Mouse (Mus musculus): Measurements from ENCODE around the gene Prss57. TPM values are rescaled to one million over a fixed set of nuclear protein-coding genes. Genes with fewer than 3 reads are reported as not detected.

Gene Prss57
- not detected for polyA plus RNA-seq (2015; fragmentation: Illumina TruSeq; extraction: RNeasy Lipid Tissue Mini Kit (QIAGEN cat#74804); ENCODE audit: insufficient read depth, low read depth, low replicate concordance)

GRCm38 (mm10) chr10:79790861-79791260 lies at the start of gene Prss57:
Prss57 (minus strand) TSS chr10:79790961.

DNA sequence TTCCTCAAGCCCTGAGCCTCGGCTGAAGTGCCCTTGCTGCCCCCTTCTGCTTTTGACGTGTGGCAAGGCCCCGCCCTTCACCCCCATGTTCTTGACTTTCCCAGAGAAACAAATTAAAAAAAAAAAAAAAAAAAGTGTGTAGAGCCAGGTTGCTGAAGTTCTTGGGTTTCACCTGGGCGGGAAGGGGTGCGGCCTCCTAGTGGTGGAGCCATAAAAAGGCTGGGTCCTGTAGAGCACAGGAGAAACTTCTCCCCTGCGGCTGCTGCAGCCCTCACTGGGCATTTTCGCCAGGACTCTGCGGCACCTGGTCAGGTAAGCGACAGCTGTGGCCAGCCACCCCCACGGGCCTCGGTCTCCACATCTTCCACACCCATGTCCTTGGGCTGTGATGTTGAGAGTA lies 30.0 kb upstream of the Prss57 start, which contains the start of gene Misp:
Misp (plus strand) TSS at position 208 of the 400 bp plus-strand sequence.

GRCm38 (mm10) chr10:79793051-79793737 lies 2.4 kb upstream of the Prss57 start, which contains the start of gene Palm:
Palm (plus strand) TSS chr10:79793572.

DNA sequence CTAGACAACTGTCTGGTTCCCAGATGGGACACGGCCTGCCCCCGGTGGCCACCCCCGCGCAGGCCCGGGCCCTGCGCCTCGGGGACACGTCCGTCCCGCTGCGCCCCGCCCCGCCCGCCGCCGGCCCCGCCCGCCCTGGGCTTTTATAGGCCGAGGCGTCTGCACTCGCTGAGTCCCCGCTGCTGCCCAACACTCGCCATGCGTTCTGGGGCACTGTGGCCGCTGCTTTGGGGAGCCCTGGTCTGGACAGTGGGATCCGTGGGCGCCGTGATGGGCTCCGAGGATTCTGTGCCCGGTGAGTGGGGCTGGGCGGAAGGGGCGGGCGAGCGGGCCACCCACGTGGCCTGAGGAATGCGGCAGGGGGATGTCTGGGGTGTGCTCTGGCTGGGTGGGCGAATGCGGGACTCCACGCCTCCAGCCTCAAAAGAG lies 13.6 kb downstream of the Prss57 start, which contains the start of gene Fstl3:
Fstl3 (plus strand) TSS at position 170 of the 429 bp plus-strand sequence.

DNA sequence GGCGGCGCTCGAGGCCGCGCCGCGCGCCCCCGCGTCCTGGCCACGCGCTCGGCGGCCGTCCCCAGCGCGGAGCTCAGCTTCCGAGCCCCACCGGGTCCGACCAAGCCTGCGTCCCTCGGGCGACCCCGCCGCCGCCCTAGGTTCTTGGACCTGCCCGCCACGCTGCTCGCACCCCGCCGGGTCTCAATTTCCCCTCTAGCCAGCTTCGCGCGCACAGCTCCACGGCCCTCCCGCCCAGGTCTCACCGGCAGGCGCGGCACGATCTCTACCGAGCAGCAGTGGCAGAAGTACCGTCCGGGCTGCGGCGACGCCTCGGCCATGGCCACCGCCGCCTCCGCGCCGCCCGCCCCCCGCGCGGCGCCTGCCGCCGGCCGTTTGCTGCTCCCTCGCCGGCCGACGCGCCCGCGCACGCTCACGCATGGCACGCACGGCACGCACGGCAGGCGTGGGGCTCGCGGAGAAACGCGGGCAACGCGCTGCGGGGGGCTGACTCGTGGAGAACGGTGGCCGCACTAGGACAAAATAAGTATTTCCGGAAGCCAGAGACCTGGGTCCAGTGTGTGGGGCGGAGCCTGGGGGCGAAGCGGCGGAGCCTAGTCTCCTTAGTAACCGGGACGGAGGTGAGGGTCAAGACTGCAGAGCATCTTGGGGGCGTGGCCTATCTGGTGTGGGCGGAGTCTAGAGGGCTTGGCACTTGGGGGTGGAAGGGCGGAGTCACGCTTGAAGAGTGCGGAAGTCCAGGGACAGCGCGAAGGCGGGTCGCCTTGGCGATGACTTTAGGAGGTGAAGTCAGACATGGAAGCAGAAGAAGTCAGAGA lies 24.0 kb downstream of the Prss57 start, which contains the start of gene Rnf126:
Rnf126 (minus strand) TSS at position 445 of the 818 bp plus-strand sequence.

DNA sequence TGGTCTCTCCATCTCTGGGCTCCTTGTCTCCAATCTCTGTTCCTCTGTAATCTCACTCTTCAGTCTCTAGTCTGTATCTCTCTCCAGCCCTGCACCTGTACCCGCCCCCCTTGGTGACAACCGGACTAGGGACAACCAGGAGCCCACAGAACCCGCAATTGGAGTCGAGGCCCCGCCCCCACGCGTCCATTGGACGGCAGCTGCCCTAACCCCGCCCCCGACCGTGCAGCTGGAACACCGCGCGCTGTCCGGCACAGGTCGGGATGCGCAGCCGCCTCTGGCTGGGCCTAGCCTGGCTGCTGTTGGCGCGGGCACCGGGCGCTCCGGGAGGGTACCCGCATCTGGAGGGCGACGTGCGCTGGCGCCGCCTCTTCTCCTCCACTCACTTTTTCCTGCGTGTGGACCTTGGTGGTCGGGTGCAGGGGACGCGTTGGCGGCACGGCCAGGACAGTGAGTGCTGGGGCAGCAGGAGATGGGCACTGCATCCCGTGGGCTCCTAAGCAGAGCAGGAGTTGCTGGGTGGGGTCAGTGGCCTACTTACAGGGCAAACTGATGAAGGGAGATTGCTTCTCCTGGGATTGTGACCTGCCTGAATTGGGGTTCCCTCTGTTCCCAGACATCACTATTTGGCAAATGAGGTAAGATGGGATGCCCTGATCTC lies 35.8 kb downstream of the Prss57 start, which contains the start of gene Fgf22:
Fgf22 (plus strand) TSS at position 221 of the 661 bp plus-strand sequence.

DNA sequence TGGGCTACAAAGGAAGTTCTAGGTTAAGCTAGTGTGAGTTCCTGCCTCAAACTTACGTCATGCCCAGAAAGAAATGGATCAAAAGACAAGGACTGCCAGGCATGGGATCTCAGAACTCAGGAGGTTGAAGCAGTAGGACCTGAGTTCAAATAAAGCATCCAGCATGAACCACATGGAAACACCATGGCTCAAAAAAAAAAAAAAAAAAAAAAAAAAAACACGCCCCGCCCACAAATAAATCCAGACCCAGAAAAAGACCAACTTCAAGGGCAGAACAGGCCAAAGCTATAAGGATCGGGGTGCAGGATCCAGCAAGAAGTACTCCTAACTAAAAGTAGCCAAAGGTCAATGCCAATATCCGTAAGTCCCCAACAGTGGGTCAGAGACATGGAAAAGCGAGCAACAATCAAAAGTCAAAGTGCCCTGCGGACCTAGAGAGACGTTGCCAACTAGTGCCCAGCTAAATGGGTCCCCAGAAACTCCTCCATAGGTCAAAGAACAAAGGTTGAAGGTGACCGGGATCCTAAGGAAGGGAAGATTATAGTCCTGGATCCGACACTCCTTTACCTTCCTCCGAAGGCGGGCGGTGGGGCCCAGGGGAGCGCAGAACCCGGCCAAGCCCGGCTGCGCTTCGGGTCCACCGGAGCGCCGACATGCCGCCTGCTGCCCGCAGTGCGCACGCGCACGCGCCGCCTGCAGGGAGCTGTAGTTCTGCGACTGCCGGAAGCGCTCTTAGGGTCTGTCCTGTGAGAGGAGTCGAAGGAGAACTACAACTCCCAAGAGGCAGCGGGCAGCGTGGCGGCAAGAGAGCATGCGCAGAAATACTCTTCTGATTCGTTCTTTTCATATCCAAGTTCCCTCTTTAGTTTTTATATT lies 44.6 kb downstream of the Prss57 start, which contains the start of gene Polrmt:
Polrmt (minus strand) TSS at position 684 of the 876 bp plus-strand sequence.

Other genes with a start within 250 kb of the Prss57 start
- 10.7 TPM for gene Mier2, start 235.8 kb downstream of the Prss57 start, polyA plus RNA-seq (2015; fragmentation: Illumina TruSeq; extraction: RNeasy Lipid Tissue Mini Kit (QIAGEN cat#74804); ENCODE audit: insufficient read depth, low read depth, low replicate concordance)
- not detected for gene Theg, start 203.6 kb downstream of the Prss57 start, polyA plus RNA-seq (2015; fragmentation: Illumina TruSeq; extraction: RNeasy Lipid Tissue Mini Kit (QIAGEN cat#74804); ENCODE audit: insufficient read depth, low read depth, low replicate concordance)
- 0.61 TPM for gene C2cd4c, start 176.9 kb downstream of the Prss57 start, polyA plus RNA-seq (2015; fragmentation: Illumina TruSeq; extraction: RNeasy Lipid Tissue Mini Kit (QIAGEN cat#74804); ENCODE audit: insufficient read depth, low read depth, low replicate concordance)
- gene Shc2, start 153.0 kb downstream of the Prss57 start, polyA plus RNA-seq (2015; fragmentation: Illumina TruSeq; extraction: RNeasy Lipid Tissue Mini Kit (QIAGEN cat#74804); ENCODE audit: insufficient read depth, low read depth, low replicate concordance), result 3.3 TPM
- gene Odf3l2, start 145.2 kb downstream of the Prss57 start, polyA plus RNA-seq (2015; fragmentation: Illumina TruSeq; extraction: RNeasy Lipid Tissue Mini Kit (QIAGEN cat#74804); ENCODE audit: insufficient read depth, low read depth, low replicate concordance), result not detected
- gene Madcam1, start 126.4 kb downstream of the Prss57 start, polyA plus RNA-seq (2015; fragmentation: Illumina TruSeq; extraction: RNeasy Lipid Tissue Mini Kit (QIAGEN cat#74804); ENCODE audit: insufficient read depth, low read depth, low replicate concordance), result not detected
- gene Tpgs1, start 121.6 kb downstream of the Prss57 start, polyA plus RNA-seq (2015; fragmentation: Illumina TruSeq; extraction: RNeasy Lipid Tissue Mini Kit (QIAGEN cat#74804); ENCODE audit: insufficient read depth, low read depth, low replicate concordance), result 4.6 TPM
- 47.7 TPM for gene Cdc34, start 108.8 kb downstream of the Prss57 start, polyA plus RNA-seq (2015; fragmentation: Illumina TruSeq; extraction: RNeasy Lipid Tissue Mini Kit (QIAGEN cat#74804); ENCODE audit: insufficient read depth, low read depth, low replicate concordance)
- 0.74 TPM for gene Gzmm, start 101.9 kb downstream of the Prss57 start, polyA plus RNA-seq (2015; fragmentation: Illumina TruSeq; extraction: RNeasy Lipid Tissue Mini Kit (QIAGEN cat#74804); ENCODE audit: insufficient read depth, low read depth, low replicate concordance)
- gene Bsg, start 86.5 kb downstream of the Prss57 start, polyA plus RNA-seq (2015; fragmentation: Illumina TruSeq; extraction: RNeasy Lipid Tissue Mini Kit (QIAGEN cat#74804); ENCODE audit: insufficient read depth, low read depth, low replicate concordance), result 168 TPM
- gene Hcn2, start 74.3 kb downstream of the Prss57 start, polyA plus RNA-seq (2015; fragmentation: Illumina TruSeq; extraction: RNeasy Lipid Tissue Mini Kit (QIAGEN cat#74804); ENCODE audit: insufficient read depth, low read depth, low replicate concordance), result 0.83 TPM
- 29.7 TPM for gene Polrmt, start 44.4 kb downstream of the Prss57 start, polyA plus RNA-seq (2015; fragmentation: Illumina TruSeq; extraction: RNeasy Lipid Tissue Mini Kit (QIAGEN cat#74804); ENCODE audit: insufficient read depth, low read depth, low replicate concordance)
- gene Fgf22, start 35.9 kb downstream of the Prss57 start, polyA plus RNA-seq (2015; fragmentation: Illumina TruSeq; extraction: RNeasy Lipid Tissue Mini Kit (QIAGEN cat#74804); ENCODE audit: insufficient read depth, low read depth, low replicate concordance), result not detected
- gene Rnf126, start 24.0 kb downstream of the Prss57 start, polyA plus RNA-seq (2015; fragmentation: Illumina TruSeq; extraction: RNeasy Lipid Tissue Mini Kit (QIAGEN cat#74804); ENCODE audit: insufficient read depth, low read depth, low replicate concordance), result 22.3 TPM
- 7.2 TPM for gene Fstl3, start 13.7 kb downstream of the Prss57 start, polyA plus RNA-seq (2015; fragmentation: Illumina TruSeq; extraction: RNeasy Lipid Tissue Mini Kit (QIAGEN cat#74804); ENCODE audit: insufficient read depth, low read depth, low replicate concordance)
- gene Palm, start 2.6 kb upstream of the Prss57 start, polyA plus RNA-seq (2015; fragmentation: Illumina TruSeq; extraction: RNeasy Lipid Tissue Mini Kit (QIAGEN cat#74804); ENCODE audit: insufficient read depth, low read depth, low replicate concordance), result 13.2 TPM
- gene Misp, start 30.0 kb upstream of the Prss57 start, polyA plus RNA-seq (2015; fragmentation: Illumina TruSeq; extraction: RNeasy Lipid Tissue Mini Kit (QIAGEN cat#74804); ENCODE audit: insufficient read depth, low read depth, low replicate concordance), result 1.3 TPM
- gene Ptbp1, start 63.5 kb upstream of the Prss57 start, polyA plus RNA-seq (2015; fragmentation: Illumina TruSeq; extraction: RNeasy Lipid Tissue Mini Kit (QIAGEN cat#74804); ENCODE audit: insufficient read depth, low read depth, low replicate concordance), result 39.5 TPM
- gene Prtn3, start 83.5 kb upstream of the Prss57 start, polyA plus RNA-seq (2015; fragmentation: Illumina TruSeq; extraction: RNeasy Lipid Tissue Mini Kit (QIAGEN cat#74804); ENCODE audit: insufficient read depth, low read depth, low replicate concordance), result 1.1 TPM
- gene Plppr3, start 83.7 kb upstream of the Prss57 start, polyA plus RNA-seq (2015; fragmentation: Illumina TruSeq; extraction: RNeasy Lipid Tissue Mini Kit (QIAGEN cat#74804); ENCODE audit: insufficient read depth, low read depth, low replicate concordance), result 2.6 TPM
- not detected for gene Elane, start 95.3 kb upstream of the Prss57 start, polyA plus RNA-seq (2015; fragmentation: Illumina TruSeq; extraction: RNeasy Lipid Tissue Mini Kit (QIAGEN cat#74804); ENCODE audit: insufficient read depth, low read depth, low replicate concordance)
- gene Cfd, start 99.9 kb upstream of the Prss57 start, polyA plus RNA-seq (2015; fragmentation: Illumina TruSeq; extraction: RNeasy Lipid Tissue Mini Kit (QIAGEN cat#74804); ENCODE audit: insufficient read depth, low read depth, low replicate concordance), result 168 TPM
- gene Med16, start 118.0 kb upstream of the Prss57 start, polyA plus RNA-seq (2015; fragmentation: Illumina TruSeq; extraction: RNeasy Lipid Tissue Mini Kit (QIAGEN cat#74804); ENCODE audit: insufficient read depth, low read depth, low replicate concordance), result 4.0 TPM
- not detected for gene Gm26602, start 119.9 kb upstream of the Prss57 start, polyA plus RNA-seq (2015; fragmentation: Illumina TruSeq; extraction: RNeasy Lipid Tissue Mini Kit (QIAGEN cat#74804); ENCODE audit: insufficient read depth, low read depth, low replicate concordance)
- not detected for gene Kiss1r, start 126.0 kb upstream of the Prss57 start, polyA plus RNA-seq (2015; fragmentation: Illumina TruSeq; extraction: RNeasy Lipid Tissue Mini Kit (QIAGEN cat#74804); ENCODE audit: insufficient read depth, low read depth, low replicate concordance)
- gene R3hdm4, start 130.2 kb upstream of the Prss57 start, polyA plus RNA-seq (2015; fragmentation: Illumina TruSeq; extraction: RNeasy Lipid Tissue Mini Kit (QIAGEN cat#74804); ENCODE audit: insufficient read depth, low read depth, low replicate concordance), result 19.0 TPM
- 1.0 TPM for gene Arid3a, start 136.1 kb upstream of the Prss57 start, polyA plus RNA-seq (2015; fragmentation: Illumina TruSeq; extraction: RNeasy Lipid Tissue Mini Kit (QIAGEN cat#74804); ENCODE audit: insufficient read depth, low read depth, low replicate concordance)
- 6.9 TPM for gene Wdr18, start 169.2 kb upstream of the Prss57 start, polyA plus RNA-seq (2015; fragmentation: Illumina TruSeq; extraction: RNeasy Lipid Tissue Mini Kit (QIAGEN cat#74804); ENCODE audit: insufficient read depth, low read depth, low replicate concordance)
- gene Grin3b, start 179.8 kb upstream of the Prss57 start, polyA plus RNA-seq (2015; fragmentation: Illumina TruSeq; extraction: RNeasy Lipid Tissue Mini Kit (QIAGEN cat#74804); ENCODE audit: insufficient read depth, low read depth, low replicate concordance), result not detected
- gene Tmem259, start 193.4 kb upstream of the Prss57 start, polyA plus RNA-seq (2015; fragmentation: Illumina TruSeq; extraction: RNeasy Lipid Tissue Mini Kit (QIAGEN cat#74804); ENCODE audit: insufficient read depth, low read depth, low replicate concordance), result 36.8 TPM
- gene Cnn2, start 197.6 kb upstream of the Prss57 start, polyA plus RNA-seq (2015; fragmentation: Illumina TruSeq; extraction: RNeasy Lipid Tissue Mini Kit (QIAGEN cat#74804); ENCODE audit: insufficient read depth, low read depth, low replicate concordance), result 13.6 TPM
- 6.0 TPM for gene Abca7, start 205.5 kb upstream of the Prss57 start, polyA plus RNA-seq (2015; fragmentation: Illumina TruSeq; extraction: RNeasy Lipid Tissue Mini Kit (QIAGEN cat#74804); ENCODE audit: insufficient read depth, low read depth, low replicate concordance)
- gene Arhgap45, start 225.7 kb upstream of the Prss57 start, polyA plus RNA-seq (2015; fragmentation: Illumina TruSeq; extraction: RNeasy Lipid Tissue Mini Kit (QIAGEN cat#74804); ENCODE audit: insufficient read depth, low read depth, low replicate concordance), result 4.5 TPM
- gene Polr2e, start 248.8 kb upstream of the Prss57 start, polyA plus RNA-seq (2015; fragmentation: Illumina TruSeq; extraction: RNeasy Lipid Tissue Mini Kit (QIAGEN cat#74804); ENCODE audit: insufficient read depth, low read depth, low replicate concordance), result 33.6 TPM